8 mouse cellular contexts compared by ENCODE assay signal in the genomic region with DNA sequence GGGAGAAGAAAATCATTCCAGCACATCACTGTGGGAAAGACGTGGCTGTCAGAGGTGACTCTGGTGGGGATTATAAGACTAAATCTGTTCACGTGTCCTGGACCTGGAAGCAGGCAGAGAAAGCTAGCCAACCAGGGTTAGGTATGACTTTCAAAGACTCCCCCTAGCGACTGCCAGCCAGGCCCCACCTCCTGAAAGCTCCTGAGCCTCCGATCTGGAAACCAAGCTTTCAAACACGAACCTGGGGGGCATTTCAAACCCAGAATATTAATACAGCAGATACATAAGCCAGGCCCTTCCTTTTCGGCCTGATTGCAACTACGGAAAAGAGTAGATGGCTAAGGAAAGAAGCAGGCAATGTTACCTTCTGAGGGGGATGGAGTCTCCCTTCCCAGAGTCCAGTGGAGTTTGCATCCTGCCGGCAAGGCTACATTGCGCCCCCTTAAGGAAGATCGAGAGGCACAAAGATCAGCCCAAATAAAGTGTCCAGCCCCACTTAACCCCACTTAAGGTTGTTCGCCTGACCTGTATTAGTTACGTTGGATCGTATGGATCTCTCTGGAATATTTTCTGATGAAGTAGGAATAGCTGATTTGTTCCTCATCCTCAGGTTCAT.
A peak's percentile ranks its signal among the peaks of the same experiment; 100 is the strongest.
DNase-seq lines count a peak whose midpoint lies in the region; ATAC-seq and TF ChIP-seq lines count a peak whose summit lies in the region.

No protein-coding gene starts in this region.

- intact Hi-C loops in heart, postnatal 25 days (cut with DNase I), result no loop called here

- 37% methylated on average over 13 of the region's 13 CpGs for WGBS in lung, postnatal 0 days
- 32% methylated on average over 13 of the region's 13 CpGs for WGBS in hindbrain, postnatal 0 days
- WGBS in stomach, embryonic 16.5 days, result 39% methylated on average over 13 of the region's 13 CpGs

- peak; percentile 50 for TF ChIP-seq CTCF in lung, postnatal 0 days (IDR thresholded peaks at IDR 0.05)
- TF ChIP-seq CTCF in hindbrain, postnatal 0 days (IDR thresholded peaks at IDR 0.05; ENCODE audit: low read depth), result peak; percentile 39

- H3K4me3 ChIP-seq in lung, postnatal 0 days (ENCODE audit: low read depth, low read length), result no peak overlapping the region
- H3K4me3 ChIP-seq in hindbrain, postnatal 0 days (ENCODE audit: low read length), result no peak overlapping the region
- H3K4me3 ChIP-seq in stomach, embryonic 16.5 days (replicated peaks; ENCODE audit: low read length), result no peak overlapping the region

- no peaks in the 10 kb centered on the region for H3K9me3 ChIP-seq in lung, postnatal 0 days (ENCODE audit: low read length)
- H3K9me3 ChIP-seq in hindbrain, postnatal 0 days (ENCODE audit: low read length), result no peaks in the 10 kb centered on the region
- no peaks in the 10 kb centered on the region for H3K9me3 ChIP-seq in stomach, embryonic 16.5 days (replicated peaks; ENCODE audit: control insufficient read depth, low read length)

- no peak overlapping the region for H3K9ac ChIP-seq in lung, postnatal 0 days (replicated peaks; ENCODE audit: low read depth)
- H3K9ac ChIP-seq in hindbrain, postnatal 0 days (replicated peaks; ENCODE audit: low read length), result no peak overlapping the region
- H3K9ac ChIP-seq in stomach, embryonic 16.5 days (ENCODE audit: low read length), result 0 out of 2 replicates have a peak overlapping the region, but pooled peaks have one; percentile 11

- peak overlapping the region; percentile 27; the same call in 1 of the 2 replicates for H3K4me2 ChIP-seq in lung, postnatal 0 days (replicated peaks; ENCODE audit: low read depth, low read length)
- H3K4me2 ChIP-seq in hindbrain, postnatal 0 days (ENCODE audit: low read depth, low read length), result no peak overlapping the region
- no peak overlapping the region for H3K4me2 ChIP-seq in stomach, embryonic 16.5 days (ENCODE audit: low read depth, low read length)

- peak; percentile 64 for DNase-seq in heart, adult 11 months
- DNase-seq in heart, postnatal 25 days (ENCODE audit: low spot score), result no peak
- DNase-seq in lung, postnatal 0 days (ENCODE audit: low spot score), result peak; percentile 19
- no peak for DNase-seq in lung, postnatal 36 days
- DNase-seq in hindbrain, postnatal 0 days (ENCODE audit: low spot score), result peak; percentile 20
- DNase-seq in spleen, postnatal 10 days (ENCODE audit: low spot score in 2 of 2), result no peak
- DNase-seq in urinary bladder, adult 2 months (ENCODE audit: low spot score), result no peak

- H3K36me3 ChIP-seq in lung, postnatal 0 days (ENCODE audit: insufficient read depth, low read length), result no peaks in the 10 kb centered on the region; the same call in 1 of the 2 replicates
- peaks cover 68% of the 10 kb centered on the region for H3K36me3 ChIP-seq in hindbrain, postnatal 0 days (ENCODE audit: insufficient read depth, low read length)
- peaks cover 2% of the 10 kb centered on the region; the same call in 1 of the 2 replicates for H3K36me3 ChIP-seq in stomach, embryonic 16.5 days (ENCODE audit: control insufficient read depth, insufficient read depth, low read length)

- no peak overlapping the region for H3K27ac ChIP-seq in lung, postnatal 0 days (ENCODE audit: low read length)
- H3K27ac ChIP-seq in hindbrain, postnatal 0 days, result no peak overlapping the region
- H3K27ac ChIP-seq in stomach, embryonic 16.5 days (ENCODE audit: low read length), result no peak overlapping the region

- H3K27me3 ChIP-seq in lung, postnatal 0 days (replicated peaks; ENCODE audit: insufficient read depth, low read length), result no peaks in the 10 kb centered on the region
- H3K27me3 ChIP-seq in hindbrain, postnatal 0 days (ENCODE audit: insufficient read depth, low read length), result no peaks in the 10 kb centered on the region
- no peaks in the 10 kb centered on the region for H3K27me3 ChIP-seq in stomach, embryonic 16.5 days (ENCODE audit: control insufficient read depth, insufficient read depth, low read length)

- no peak for TF ChIP-seq EP300 in lung, postnatal 0 days (IDR thresholded peaks at IDR 0.05)

- ATAC-seq in lung, postnatal 0 days, result no peak
- no peak; the same call in 1 of the 2 replicates for ATAC-seq in hindbrain, postnatal 0 days
- no peak for ATAC-seq in stomach, embryonic 16.5 days (ENCODE audit: insufficient read depth, low FRiP score)

- H3K4me1 ChIP-seq in lung, postnatal 0 days (ENCODE audit: insufficient read depth, low read depth, low read length), result no peaks in the 10 kb centered on the region
- H3K4me1 ChIP-seq in hindbrain, postnatal 0 days (ENCODE audit: insufficient read depth, low read length), result no peaks in the 10 kb centered on the region
- no peaks in the 10 kb centered on the region for H3K4me1 ChIP-seq in stomach, embryonic 16.5 days (ENCODE audit: control insufficient read depth, insufficient read depth, low read length)

Comparison
In these comparisons a context has a peak if more than half of its experiments do, and no peak if none do; other contexts are left out.
1. DNase-seq: peak in heart, adult 11 months (single experiment), lung, postnatal 0 days (single experiment) and hindbrain, postnatal 0 days (single experiment); none in heart, postnatal 25 days (single experiment), lung, postnatal 36 days (single experiment), spleen, postnatal 10 days (0 of 2) and urinary bladder, adult 2 months (single experiment).